Mouse (Mus musculus) embryonic fibroblast, embryonic 13.5 days (primary cell): ENCODE data around the gene Hlcs. TPM values are rescaled to one million over a fixed set of nuclear protein-coding genes. Genes with fewer than 3 reads are reported as not detected.

ENCODE experiments used
- H3K27ac ChIP-seq: 2 replicates; pipeline ENCODE4 v1.5.1; 2012; ENCODE audit warnings: low read length, control low read depth, inconsistent platforms; ENCODE audit not compliant: insufficient read depth
- H3K4me1 ChIP-seq: 2 replicates; pipeline ENCODE4 v1.6.1; 2011; ENCODE audit warnings: low read length; ENCODE audit not compliant: control insufficient read depth, insufficient read depth
- H3K4me3 ChIP-seq: 2 replicates; pipeline ENCODE4 v1.5.1; 2011; ENCODE audit warnings: mild to moderate bottlenecking, control low read depth, low read length; ENCODE audit not compliant: insufficient read depth
- CTCF ChIP-seq: IDR thresholded peaks from 2 replicates; pipeline ENCODE4 v1.5.1; 2011; ENCODE audit warnings: mild to moderate bottlenecking, control low read depth, low read length, moderate library complexity, borderline replicate concordance; ENCODE audit not compliant: insufficient read depth
- POLR2A ChIP-seq: IDR thresholded peaks from 2 replicates; pipeline ENCODE4 v1.6.1; 2011; ENCODE audit warnings: low read depth, mild to moderate bottlenecking, control low read depth, low read length, moderate library complexity
- polyA plus RNA-seq: library from polyadenylated mRNA; stranded (reverse); fragments of >200 nt; gene quantifications from 2 replicates; pipeline ENCODE4 v1.2.4, GENCODE M21; 2011; ENCODE audit warnings: low read depth; ENCODE audit not compliant: missing spikeins, insufficient read length

The Hlcs gene
- polyA plus RNA-seq, 1 experiment = 7.0 TPM

GRCm38 (mm10) chr16:94170218-94170617 lies 143.2 kb downstream of the Hlcs start:
- H3K4me3 ChIP-seq = no peak overlapping the region
- TF ChIP-seq CTCF (no peak), POLR2A (no peak)
- no peaks in the 10 kb centered on the region for H3K4me1 ChIP-seq
- H3K27ac ChIP-seq = no peak overlapping the region

GRCm38 (mm10) chr16:94168655-94169545 lies 144.5 kb downstream of the Hlcs start:
- no peak overlapping the region for H3K27ac ChIP-seq
- no peak overlapping the region for H3K4me3 ChIP-seq
- TF ChIP-seq CTCF (no peak), POLR2A (no peak)

GRCm38 (mm10) chr16:94164978-94165377 lies 148.4 kb downstream of the Hlcs start:
- Histone ChIP-seq H3K27ac (no peak overlapping the region), H3K4me3 (no peak overlapping the region), H3K4me1 (no peaks in the 10 kb centered on the region)
- no peak for TF ChIP-seq CTCF
- no peak for TF ChIP-seq POLR2A

More at GRCm38 (mm10) chr16:94168655-94169545, 144.5 kb downstream of the Hlcs start:
- H3K4me1 ChIP-seq = no peaks in the 10 kb centered on the region

GRCm38 (mm10) chr16:94164236-94164635 lies 149.1 kb downstream of the Hlcs start:
- TF ChIP-seq POLR2A = no peak
- no peak for TF ChIP-seq CTCF
- no peak overlapping the region for H3K4me3 ChIP-seq
- H3K4me1 ChIP-seq = no peaks in the 10 kb centered on the region
- H3K27ac ChIP-seq = no peak overlapping the region

- no peak for TF ChIP-seq CTCF
- no peak for TF ChIP-seq POLR2A
- H3K4me1 ChIP-seq = no peaks in the 10 kb centered on the region
- H3K4me3 ChIP-seq = no peak overlapping the region
- no peak overlapping the region for H3K27ac ChIP-seq
Measured at GRCm38 (mm10) chr16:94163051-94163450, 150.3 kb downstream of the Hlcs start.

- TF ChIP-seq POLR2A = no peak
- TF ChIP-seq CTCF = no peak
- Histone ChIP-seq H3K4me3 (no peak overlapping the region), H3K27ac (no peak overlapping the region), H3K4me1 (no peaks in the 10 kb centered on the region)
Measured at GRCm38 (mm10) chr16:94162000-94162399, 151.4 kb downstream of the Hlcs start.

GRCm38 (mm10) chr16:94157819-94158218 lies 155.6 kb downstream of the Hlcs start:
- H3K4me3 ChIP-seq = no peak overlapping the region
- no peak for TF ChIP-seq POLR2A
- no peak for TF ChIP-seq CTCF
- no peaks in the 10 kb centered on the region for H3K4me1 ChIP-seq
- no peak overlapping the region for H3K27ac ChIP-seq

- Histone ChIP-seq H3K27ac (no peak overlapping the region), H3K4me1 (no peaks in the 10 kb centered on the region), H3K4me3 (no peak overlapping the region)
- TF ChIP-seq CTCF (no peak), POLR2A (no peak)
Measured at GRCm38 (mm10) chr16:94155041-94155653, 158.2 kb downstream of the Hlcs start.

GRCm38 (mm10) chr16:94150125-94151103 lies 163.0 kb downstream of the Hlcs start:
- no peak overlapping the region for H3K4me3 ChIP-seq
- TF ChIP-seq POLR2A (no peak), CTCF (no peak)
- no peak overlapping the region for H3K27ac ChIP-seq
- H3K4me1 ChIP-seq = no peaks in the 10 kb centered on the region
